Mouse (Mus musculus) spleen, adult 2 months (tissue): ENCODE data around the gene Itga2b. TPM values are rescaled to one million over a fixed set of nuclear protein-coding genes. Genes with fewer than 3 reads are reported as not detected.
A peak's percentile ranks its signal among the peaks of the same experiment; 100 is the strongest.

ENCODE experiments used
- DNase-seq, 2 experiments: peaks; one replicate each; pipeline versions ENCODE4 v3.0.0 to v3.0.0-alpha.2; 2012 to 2021; ENCODE audit warnings: low spot score in 2 of 2, low read depth in 1 of 2
- H3K27ac ChIP-seq: fragments of 200-500 bp; 2 replicates; pipeline ENCODE4 v1.5.1; 2012; ENCODE audit warnings: low read length, inconsistent platforms; ENCODE audit not compliant: insufficient read depth
- H3K27me3 ChIP-seq: fragments of 200-500 bp; 2 replicates; pipeline ENCODE4 v1.6.1; 2012; ENCODE audit warnings: mild to moderate bottlenecking, moderate library complexity, low read length, inconsistent platforms; ENCODE audit not compliant: control insufficient read depth, insufficient read depth
- H3K36me3 ChIP-seq: fragments of 200-500 bp; 2 replicates; pipeline ENCODE4 v1.6.1; 2012; ENCODE audit warnings: mild to moderate bottlenecking, low read length, inconsistent platforms; ENCODE audit not compliant: control insufficient read depth, insufficient read depth
- H3K4me1 ChIP-seq: fragments of 200-500 bp; 2 replicates; pipeline ENCODE4 v1.6.1; 2011; ENCODE audit warnings: inconsistent platforms; ENCODE audit not compliant: control insufficient read depth, insufficient read depth, insufficient read length
- H3K4me3 ChIP-seq: fragments of 200-500 bp; 2 replicates; pipeline ENCODE4 v1.5.1; 2011; ENCODE audit warnings: mild to moderate bottlenecking, inconsistent platforms; ENCODE audit not compliant: insufficient read depth, insufficient read length; ENCODE audit errors: extremely low read depth
- CTCF ChIP-seq: fragments of 200-500 bp; IDR thresholded peaks from 2 replicates; pipeline ENCODE4 v1.5.1; 2011; ENCODE audit warnings: mild to moderate bottlenecking, inconsistent platforms; ENCODE audit not compliant: insufficient read depth, insufficient read length, insufficient replicate concordance; ENCODE audit errors: extremely low read depth
- POLR2A ChIP-seq: fragments of 200-500 bp; IDR thresholded peaks from 2 replicates; pipeline ENCODE4 v1.6.1; 2011; ENCODE audit warnings: low read depth, low read length, inconsistent platforms
- WGBS: fragments of 180-500 bp; shearing (Covaris S2); methylation state at CpG from one replicate; pipeline ENCODE4 v1.1.7; 2018; 5-methylcytosine and 5-hydroxymethylcytosine counted together
- polyA plus RNA-seq: library from polyadenylated mRNA; depleted of rRNA; stranded (reverse); fragments of >200 nt; gene quantifications from 2 replicates; pipeline ENCODE4 v1.2.3, GENCODE M21; 2012; rRNA removed

Gene Itga2b
- 60.4 and 60.8 TPM in 2 replicates for polyA plus RNA-seq

- H3K27me3 ChIP-seq, result 0 out of 2 replicates have a peak, but pooled peaks cover 2% of the 10 kb centered on the region
- no peak within 1 kb of the TSS for H3K27ac ChIP-seq
- no peaks in the 10 kb centered on the region for H3K36me3 ChIP-seq
- 17% methylated on average over 11 of the region's 11 CpGs for WGBS
- no peak for DNase-seq
- TF ChIP-seq POLR2A (no peak), CTCF (no peak)
- H3K4me3 ChIP-seq, result no peak within 1 kb of the TSS
- H3K4me1 ChIP-seq, result peaks cover 8% of the 10 kb centered on the region; the same call in 1 of the 2 replicates
Measured at GRCm38 (mm10) chr11:102469648-102470357, at the start of gene Itga2b. Gene Itga2b, minus strand, starts transcription at chr11:102470122.

GRCm38 (mm10) chr11:102514793-102515424, 45.0 kb upstream of the Itga2b start:
- no peaks in the 10 kb centered on the region for H3K27me3 ChIP-seq
- H3K4me1 ChIP-seq, result no peaks in the 10 kb centered on the region
- TF ChIP-seq CTCF (no peak), POLR2A (no peak)
- H3K36me3 ChIP-seq, result peaks cover 3% of the 10 kb centered on the region
- no peak for DNase-seq
- no peak overlapping the region for H3K4me3 ChIP-seq
- no peak overlapping the region for H3K27ac ChIP-seq
- WGBS, result 95% methylated on average over 1 of the region's 1 CpGs

- no peak overlapping the region for H3K27ac ChIP-seq
- no peaks in the 10 kb centered on the region for H3K4me1 ChIP-seq
- no peak for DNase-seq
- TF ChIP-seq CTCF (no peak), POLR2A (no peak)
- 92% methylated on average over 6 of the region's 6 CpGs for WGBS
- H3K36me3 ChIP-seq, result peaks cover 4% of the 10 kb centered on the region
- no peaks in the 10 kb centered on the region for H3K27me3 ChIP-seq
- H3K4me3 ChIP-seq, result no peak overlapping the region
Measured at GRCm38 (mm10) chr11:102510226-102510625, 40.3 kb upstream of the Itga2b start.

- peak in 1 of 2 experiments; percentile 3 for DNase-seq
- H3K4me3 ChIP-seq, result no peak overlapping the region
- no peak overlapping the region for H3K27ac ChIP-seq
- no peaks in the 10 kb centered on the region for H3K27me3 ChIP-seq
- TF ChIP-seq POLR2A (no peak), CTCF (no peak)
- peaks cover 16% of the 10 kb centered on the region for H3K36me3 ChIP-seq
- 67% methylated on average over 2 of the region's 2 CpGs for WGBS
- H3K4me1 ChIP-seq, result no peaks in the 10 kb centered on the region
Measured at GRCm38 (mm10) chr11:102496732-102497131, 26.8 kb upstream of the Itga2b start.

GRCm38 (mm10) chr11:102496206-102496605, 26.3 kb upstream of the Itga2b start:
- no peak overlapping the region for H3K27ac ChIP-seq
- no peak for TF ChIP-seq CTCF
- TF ChIP-seq POLR2A, result no peak

GRCm38 (mm10) chr11:102495742-102496141, 25.8 kb upstream of the Itga2b start:
- Histone ChIP-seq H3K27me3 (no peaks in the 10 kb centered on the region), H3K27ac (no peak overlapping the region), H3K4me3 (no peak overlapping the region), H3K4me1 (no peaks in the 10 kb centered on the region), H3K36me3 (peaks cover 16% of the 10 kb centered on the region)
- TF ChIP-seq CTCF (no peak), POLR2A (no peak)
- no peak for DNase-seq
- 86% methylated on average over 5 of the region's 5 CpGs for WGBS

More at GRCm38 (mm10) chr11:102496206-102496605, 26.3 kb upstream of the Itga2b start:
- WGBS, result 88% methylated on average over 2 of the region's 2 CpGs
- H3K36me3 ChIP-seq, result peaks cover 16% of the 10 kb centered on the region
- H3K4me1 ChIP-seq, result no peaks in the 10 kb centered on the region
- no peak overlapping the region for H3K4me3 ChIP-seq
- DNase-seq, result no peak
- H3K27me3 ChIP-seq, result no peaks in the 10 kb centered on the region

- no peak for TF ChIP-seq CTCF
- no peak for TF ChIP-seq POLR2A
- Histone ChIP-seq H3K27ac (no peak overlapping the region), H3K4me3 (no peak overlapping the region), H3K4me1 (no peaks in the 10 kb centered on the region), H3K27me3 (no peaks in the 10 kb centered on the region), H3K36me3 (peaks cover 14% of the 10 kb centered on the region)
- no peak for DNase-seq
- WGBS, result 96% methylated on average over 6 of the region's 6 CpGs
Measured at GRCm38 (mm10) chr11:102495114-102495513, 25.2 kb upstream of the Itga2b start.
